Mouse (Mus musculus) liver, postnatal 0 days (tissue): ENCODE data around the gene Dnah2. TPM values are rescaled to one million over a fixed set of nuclear protein-coding genes. Genes with fewer than 3 reads are reported as not detected.

ENCODE experiments used
- ATAC-seq: fragments of 200-750 bp; cut with Nextera tagmentation; 2 replicates; pipeline ENCODE4 v1.8.0; 2017; ENCODE audit warnings: mild to moderate bottlenecking, moderate library complexity
- DNase-seq: peaks from one replicate; pipeline ENCODE4 v3.0.0-alpha.2; 2016
- H3K27ac ChIP-seq: fragments of 300-500 bp; sonication (generic); 2 replicates; pipeline ENCODE4 v1.5.1; 2014; ENCODE audit warnings: antibody characterized with exemption, moderate library complexity, mild to moderate bottlenecking, low read depth
- H3K27me3 ChIP-seq: fragments of 300-500 bp; sonication (generic); 2 replicates; pipeline ENCODE4 v1.6.1; 2014; ENCODE audit warnings: low read length, control low read depth, mixed read lengths; ENCODE audit not compliant: insufficient read depth
- H3K36me3 ChIP-seq: fragments of 300-500 bp; sonication (generic); replicated peaks from 2 replicates; pipeline ENCODE4 v1.6.1; 2014; ENCODE audit warnings: mild to moderate bottlenecking, control low read depth, low read length, moderate library complexity, mixed read lengths; ENCODE audit not compliant: insufficient read depth
- H3K4me1 ChIP-seq: fragments of 300-500 bp; sonication (generic); 2 replicates; pipeline ENCODE4 v1.6.1; 2014; ENCODE audit warnings: antibody characterized with exemption, mild to moderate bottlenecking, control low read depth; ENCODE audit not compliant: insufficient read depth
- H3K4me2 ChIP-seq: fragments of 300-500 bp; sonication (generic); 2 replicates; pipeline ENCODE4 v1.6.1; 2014; ENCODE audit warnings: low read depth, mild to moderate bottlenecking, low read length, moderate library complexity, mixed read lengths
- H3K4me3 ChIP-seq: fragments of 300-500 bp; sonication (generic); 2 replicates; pipeline ENCODE4 v1.5.1; 2014; ENCODE audit warnings: low read depth, low read length
- H3K9ac ChIP-seq: fragments of 300-500 bp; sonication (generic); replicated peaks from 2 replicates; pipeline ENCODE4 v1.6.1; 2014; ENCODE audit warnings: mild to moderate bottlenecking, moderate library complexity
- H3K9me3 ChIP-seq: fragments of 300-500 bp; sonication (generic); 2 replicates; pipeline ENCODE4 v1.6.1; 2016; ENCODE audit warnings: mild to moderate bottlenecking, control low read depth, low read length, mixed read lengths
- CTCF ChIP-seq: sonication (generic); IDR thresholded peaks from 2 replicates; pipeline ENCODE4 v1.5.1; 2016; ENCODE audit warnings: antibody characterized with exemption, low read depth
- EP300 ChIP-seq: IDR thresholded peaks from 2 replicates; pipeline ENCODE4 v1.6.1; 2016; ENCODE audit warnings: antibody characterized with exemption, low read depth, mild to moderate bottlenecking
- WGBS: fragments of 180-500 bp; shearing (Covaris S2); extraction: QIAGEN DNeasy Blood & Tissue Kit; methylation state at CpG from one replicate; pipeline ENCODE4 v1.1.7; 2014; ENCODE audit not compliant: insufficient replicate concordance; 5-methylcytosine and 5-hydroxymethylcytosine counted together
- polyA plus RNA-seq: library from polyadenylated mRNA; unstranded; fragments of >200 nt; fragmentation: Nextera tagmentation; extraction: Ambion mirVana; gene quantifications from 2 replicates; pipeline ENCODE4 v1.2.1, GENCODE M21; 2015

Gene Dnah2
- polyA plus RNA-seq, 1 experiment from 2014 or later: 0.04 TPM

DNA sequence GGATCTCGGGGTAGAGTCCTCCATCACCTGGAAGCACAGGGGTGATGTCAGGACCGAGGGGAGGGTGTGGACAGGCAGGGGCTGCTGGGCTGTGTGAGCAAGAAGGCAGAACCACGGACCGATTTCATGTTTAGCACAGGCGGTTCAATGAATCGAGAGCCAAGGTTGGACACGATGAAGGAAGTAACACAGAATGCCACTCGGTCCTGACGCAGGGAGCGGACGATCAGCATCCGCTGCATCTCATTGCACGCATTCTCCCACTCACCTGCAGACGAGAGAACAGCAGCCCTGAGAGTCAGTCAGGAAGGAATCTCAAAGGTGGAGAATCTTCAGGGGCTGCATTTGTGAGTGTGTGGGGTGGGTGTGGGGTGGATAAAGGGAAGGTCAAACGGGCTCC, 118.3 kb downstream of the Dnah2 start:
- Histone ChIP-seq H3K36me3 (no peaks in the 10 kb centered on the region), H3K9ac (no peak overlapping the region), H3K4me3 (no peak overlapping the region), H3K27ac (no peak overlapping the region), H3K4me1 (no peaks in the 10 kb centered on the region), H3K27me3 (no peaks in the 10 kb centered on the region), H3K4me2 (no peak overlapping the region), H3K9me3 (no peaks in the 10 kb centered on the region)
- TF ChIP-seq CTCF (no peak), EP300 (no peak)
- DNase-seq (no peak), ATAC-seq (no peak)
- WGBS: 87% methylated on average over 15 of the region's 15 CpGs

GRCm38 (mm10) chr11:69429313-69429712, 119.6 kb downstream of the Dnah2 start:
- 23% methylated on average over 2 of the region's 2 CpGs for WGBS
- Histone ChIP-seq H3K4me2 (no peak overlapping the region), H3K27me3 (no peaks in the 10 kb centered on the region), H3K36me3 (no peaks in the 10 kb centered on the region), H3K4me1 (no peaks in the 10 kb centered on the region), H3K9ac (no peak overlapping the region), H3K4me3 (no peak overlapping the region), H3K9me3 (no peaks in the 10 kb centered on the region), H3K27ac (no peak overlapping the region)
- DNase-seq: no peak
- ATAC-seq: no peak; the same call in 1 of the 2 replicates
- TF ChIP-seq CTCF (no peak), EP300 (no peak)

DNA sequence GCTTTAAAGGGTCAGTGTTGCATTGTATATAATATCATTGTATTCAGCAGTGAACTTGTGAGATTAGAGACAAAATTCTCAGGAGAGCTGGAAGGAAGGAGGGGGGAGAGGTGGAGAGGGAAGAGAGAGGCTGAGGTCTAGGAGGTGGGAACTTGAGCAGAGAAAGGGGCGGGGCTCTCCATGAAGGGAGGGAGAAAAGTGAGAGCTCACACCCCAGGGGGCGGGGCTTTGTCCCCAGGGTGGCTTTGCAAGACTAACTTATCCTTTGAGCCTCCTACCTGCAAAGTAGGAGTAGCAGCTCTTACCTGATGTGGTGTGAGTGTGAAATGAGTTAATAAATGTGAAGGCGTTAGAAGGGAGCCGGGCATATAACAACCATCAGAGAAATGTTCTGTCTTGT, 120.2 kb downstream of the Dnah2 start:
- DNase-seq (peak; percentile 76), ATAC-seq (peak; percentile 42; the same call in 1 of the 2 replicates)
- H3K4me2 ChIP-seq: no peak overlapping the region

DNA sequence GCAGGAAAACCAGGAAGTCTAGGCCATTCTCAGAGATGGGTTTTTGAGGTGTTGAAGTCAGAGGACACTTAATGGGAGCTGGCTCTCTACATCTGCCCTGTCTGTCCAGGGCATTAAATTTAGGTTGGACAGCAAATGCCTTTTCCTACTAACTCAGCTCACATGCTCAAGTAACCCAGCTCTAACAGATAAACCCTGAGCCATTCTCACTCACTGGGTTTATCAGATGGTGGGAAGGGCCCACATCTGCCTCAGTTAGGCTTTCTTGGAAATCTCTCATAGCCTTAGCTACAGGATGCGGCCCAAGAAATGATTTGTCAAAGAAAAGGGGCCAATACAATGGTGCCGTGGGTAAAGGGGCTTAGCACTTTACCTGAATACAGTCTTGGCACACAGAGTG, 122.7 kb downstream of the Dnah2 start:
- ATAC-seq (no peak), DNase-seq (no peak)
- Histone ChIP-seq H3K4me1 (no peaks in the 10 kb centered on the region), H3K27me3 (peaks cover 15% of the 10 kb centered on the region), H3K4me3 (no peak overlapping the region), H3K9me3 (no peaks in the 10 kb centered on the region), H3K36me3 (no peaks in the 10 kb centered on the region), H3K27ac (no peak overlapping the region), H3K9ac (no peak overlapping the region), H3K4me2 (no peak overlapping the region)
- WGBS: 60% methylated on average over 2 of the region's 2 CpGs
- TF ChIP-seq EP300 (no peak), CTCF (no peak)

More for the DNA sequence above, 120.2 kb downstream of the Dnah2 start:
- no peaks in the 10 kb centered on the region for H3K4me1 ChIP-seq
- no peaks in the 10 kb centered on the region for H3K27me3 ChIP-seq
- no peak overlapping the region for H3K9ac ChIP-seq
- 27% methylated on average over 4 of the region's 4 CpGs for WGBS
- no peak overlapping the region for H3K27ac ChIP-seq
- no peak for TF ChIP-seq EP300
- no peak for TF ChIP-seq CTCF
- no peaks in the 10 kb centered on the region for H3K36me3 ChIP-seq
- no peaks in the 10 kb centered on the region for H3K9me3 ChIP-seq
- no peak overlapping the region for H3K4me3 ChIP-seq

- Histone ChIP-seq H3K4me2 (no peak overlapping the region), H3K9me3 (no peaks in the 10 kb centered on the region), H3K27me3 (peaks cover 20% of the 10 kb centered on the region), H3K27ac (no peak overlapping the region), H3K4me1 (peaks cover 19% of the 10 kb centered on the region), H3K9ac (no peak overlapping the region), H3K36me3 (no peaks in the 10 kb centered on the region), H3K4me3 (no peak overlapping the region)
- TF ChIP-seq EP300 (no peak), CTCF (no peak)
- peak; percentile 6; the same call in 1 of the 2 replicates for ATAC-seq
- WGBS: 28% methylated on average over 6 of the region's 6 CpGs
- no peak for DNase-seq
Observed at GRCm38 (mm10) chr11:69423885-69424284, 125.0 kb downstream of the Dnah2 start.

DNA sequence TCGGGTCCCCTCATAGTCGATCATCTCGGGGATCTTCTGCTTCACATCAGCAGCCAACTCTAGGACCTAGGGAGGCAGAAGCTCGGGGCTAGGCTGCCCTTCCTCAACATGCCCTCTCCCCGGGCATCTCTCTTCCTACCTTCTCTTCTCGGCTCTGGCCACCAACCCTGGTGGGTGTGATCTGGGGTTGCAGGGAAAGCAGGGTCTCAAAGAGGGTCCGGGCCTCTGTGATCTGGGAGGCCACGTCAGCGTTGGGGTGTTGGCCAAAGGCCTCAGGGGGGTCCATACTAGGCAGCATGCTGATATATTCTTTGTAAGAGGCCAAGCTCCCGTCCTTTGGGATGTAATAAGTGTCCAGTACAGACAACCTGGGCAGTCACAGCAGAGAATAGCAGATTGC, 126.1 kb downstream of the Dnah2 start:
- TF ChIP-seq CTCF (no peak), EP300 (no peak)
- Histone ChIP-seq H3K27ac (no peak overlapping the region), H3K36me3 (no peaks in the 10 kb centered on the region), H3K4me2 (no peak overlapping the region), H3K27me3 (peaks cover 20% of the 10 kb centered on the region), H3K9ac (no peak overlapping the region), H3K9me3 (no peaks in the 10 kb centered on the region), H3K4me3 (no peak overlapping the region), H3K4me1 (peaks cover 27% of the 10 kb centered on the region)
- WGBS: 86% methylated on average over 10 of the region's 10 CpGs
- no peak for ATAC-seq
- no peak for DNase-seq
